Mouse (Mus musculus): ENCODE data around the gene Pi4ka.
A peak's percentile ranks its signal among the peaks of the same experiment; 100 is the strongest.

The Pi4ka gene

DNA sequence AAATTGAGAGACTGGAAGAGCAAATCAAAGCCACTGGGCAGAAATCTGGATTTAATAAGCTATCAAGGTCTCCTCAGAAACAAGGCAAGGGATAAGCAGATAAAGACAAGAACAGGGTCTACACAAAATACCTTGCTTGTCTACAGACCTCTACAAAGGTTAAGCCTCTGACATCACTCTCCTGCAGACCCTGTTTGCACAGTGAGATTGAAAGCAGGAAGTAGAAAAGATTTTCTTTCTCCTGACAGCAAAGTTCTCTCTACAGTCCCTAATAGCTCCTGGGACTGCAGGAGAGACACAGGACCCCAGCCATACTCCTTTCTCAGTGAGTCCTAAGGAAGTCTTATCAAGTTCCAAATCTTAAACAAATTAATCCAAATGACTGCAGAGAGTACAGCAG, 71.5 kb downstream of the Pi4ka start:
- no peak for DNase-seq (ENCODE audit: low spot score)

DNA sequence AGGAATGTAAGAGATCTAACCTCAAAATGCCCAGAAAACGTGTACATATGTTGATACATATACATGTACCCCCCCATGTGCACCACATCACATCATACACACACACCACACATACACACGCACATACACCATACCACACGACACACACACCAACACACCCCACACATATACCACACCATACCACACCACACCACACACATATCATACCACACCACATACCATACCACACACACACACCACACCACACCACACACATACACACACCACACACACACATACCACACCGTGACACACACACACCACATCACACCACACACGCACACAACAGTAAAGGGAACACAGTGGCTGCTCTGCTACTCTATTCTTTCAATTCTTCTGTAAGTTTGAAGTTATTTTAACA, 74.3 kb downstream of the Pi4ka start:
- DNase-seq (ENCODE audit: low spot score): no peak

- DNase-seq (ENCODE audit: low spot score): no peak
Measured at GRCm38 (mm10) chr16:17331116-17331515, 75.0 kb downstream of the Pi4ka start, which contains the start of gene Serpind1. Gene Serpind1, plus strand, starts transcription at chr16:17331371.

DNA sequence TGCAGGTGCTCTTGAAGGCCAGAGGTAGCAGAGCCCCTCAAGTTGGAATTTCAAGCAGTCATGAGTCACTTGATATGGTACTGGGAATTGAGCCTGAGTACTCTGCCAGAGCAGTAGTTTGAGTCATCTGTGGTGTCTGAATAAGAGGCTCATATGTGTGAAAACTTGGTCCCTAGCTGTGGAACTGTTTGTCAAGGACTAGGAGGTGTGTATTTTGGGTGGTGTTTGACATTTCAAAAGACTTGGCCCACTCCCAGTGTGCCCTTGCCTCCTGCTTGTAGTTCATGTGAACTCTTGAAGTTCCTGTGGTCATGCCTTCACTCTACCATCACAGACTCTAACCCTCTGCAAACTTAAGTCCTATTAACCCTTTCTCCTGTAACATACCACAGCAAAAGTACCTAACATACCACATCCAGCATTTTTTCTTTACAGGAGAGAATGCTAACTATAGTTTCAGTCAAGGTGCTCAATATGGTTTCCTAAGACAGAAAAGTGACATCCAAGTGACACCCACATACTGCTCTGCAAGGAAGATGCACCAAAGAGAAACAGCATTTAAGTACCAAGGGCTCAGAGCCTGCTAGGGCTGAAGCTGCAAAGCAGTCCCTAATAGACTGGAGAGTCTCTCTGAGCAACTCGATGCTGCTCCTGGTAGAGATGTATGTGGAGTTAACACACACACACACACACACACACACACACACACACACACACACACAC, 76.1 kb downstream of the Pi4ka start:
- DNase-seq (ENCODE audit: low spot score): no peak

- DNase-seq (ENCODE audit: low spot score): no peak
Measured at GRCm38 (mm10) chr16:17326064-17326463, 80.0 kb downstream of the Pi4ka start.

GRCm38 (mm10) chr16:17324745-17325144, 81.4 kb downstream of the Pi4ka start:
- DNase-seq (ENCODE audit: low spot score): no peak

GRCm38 (mm10) chr16:17321481-17321880, 84.6 kb downstream of the Pi4ka start:
- no peak for DNase-seq (ENCODE audit: low spot score)

DNA sequence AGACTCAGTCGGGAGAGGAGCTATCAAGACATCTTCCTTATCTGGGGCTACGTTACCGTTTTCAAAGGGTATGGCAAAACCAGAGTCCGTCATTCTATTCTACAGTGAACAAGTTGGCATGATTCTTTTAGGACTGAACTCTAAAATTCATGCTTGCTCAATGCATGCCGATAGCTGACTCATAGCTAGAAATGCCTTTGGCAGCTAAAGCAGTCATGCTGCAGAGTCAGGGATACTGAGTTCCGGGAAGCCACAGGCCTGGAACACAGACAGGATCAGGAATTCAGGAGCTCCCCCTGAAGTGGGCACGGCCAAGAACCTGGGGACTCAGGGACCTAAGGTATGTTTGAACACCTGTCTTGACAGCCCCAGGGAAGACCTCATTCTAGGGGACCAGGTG, 89.6 kb downstream of the Pi4ka start:
- no peak for DNase-seq (ENCODE audit: low spot score)

DNA sequence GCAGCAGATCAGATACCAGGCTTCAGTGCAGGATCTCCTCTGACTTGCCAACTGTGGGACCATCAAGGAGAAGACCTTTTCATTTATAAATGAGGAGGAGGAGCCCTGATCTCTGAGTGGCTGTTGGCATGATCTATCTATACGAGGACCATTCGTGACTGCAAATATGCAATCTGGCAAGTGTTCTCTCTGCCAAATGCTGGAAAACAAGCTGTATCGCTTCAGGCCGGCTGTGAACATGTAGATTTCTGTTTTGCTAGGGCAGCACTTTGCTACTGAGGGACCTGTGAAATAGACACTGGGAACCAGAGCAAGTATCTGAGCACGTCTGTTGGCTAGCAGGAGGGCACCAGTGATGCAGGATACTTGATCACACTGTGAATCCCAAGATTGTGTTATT, 93.6 kb downstream of the Pi4ka start:
- DNase-seq (ENCODE audit: low spot score): no peak

GRCm38 (mm10) chr16:17309036-17309435, 97.1 kb downstream of the Pi4ka start:
- DNase-seq (ENCODE audit: low spot score): no peak

DNA sequence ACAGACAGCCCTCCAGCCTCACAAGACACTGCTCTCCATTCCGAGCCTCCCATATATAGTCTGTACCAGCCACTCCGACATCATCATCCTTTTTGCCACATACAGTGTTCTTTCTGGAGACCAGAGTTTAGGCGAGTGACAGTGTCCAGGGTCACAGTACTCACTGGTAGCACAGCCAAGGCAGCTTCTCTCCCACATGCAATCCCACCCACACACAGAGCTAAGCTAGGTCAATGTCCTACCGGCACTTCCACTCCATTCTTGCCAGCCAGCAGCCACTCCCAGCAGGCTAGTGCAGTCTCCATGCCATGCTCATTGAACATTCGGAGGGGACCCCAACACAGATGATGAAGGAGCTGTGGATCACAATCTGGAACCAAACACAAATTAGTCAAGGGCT, 98.7 kb downstream of the Pi4ka start:
- no peak for DNase-seq (ENCODE audit: low spot score)

- DNase-seq (ENCODE audit: low spot score): no peak
Measured at GRCm38 (mm10) chr16:17303521-17304245, 102.4 kb downstream of the Pi4ka start.

DNA sequence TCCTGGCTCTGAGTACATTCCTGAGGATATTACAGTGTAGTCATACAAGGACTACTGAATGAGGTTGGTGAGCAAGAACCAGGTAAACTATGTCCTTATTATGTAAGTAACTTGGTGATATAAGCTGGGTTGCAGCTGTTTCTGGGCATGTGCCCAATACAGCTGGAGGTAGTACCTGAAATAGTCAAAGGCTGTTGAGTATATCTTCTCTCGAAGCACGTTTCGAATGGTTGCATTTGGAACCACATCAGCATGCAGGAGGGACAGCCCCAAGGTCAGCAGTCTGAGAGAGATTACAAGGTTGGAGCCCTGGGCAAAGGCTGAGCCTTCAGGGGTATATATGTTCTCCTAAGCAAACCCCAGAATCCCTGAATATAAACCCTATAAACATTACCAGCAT, 105.3 kb downstream of the Pi4ka start:
- no peak for DNase-seq (ENCODE audit: low spot score)

GRCm38 (mm10) chr16:17292751-17293150, 113.4 kb downstream of the Pi4ka start:
- peak; percentile 65 for DNase-seq (ENCODE audit: low spot score)

DNA sequence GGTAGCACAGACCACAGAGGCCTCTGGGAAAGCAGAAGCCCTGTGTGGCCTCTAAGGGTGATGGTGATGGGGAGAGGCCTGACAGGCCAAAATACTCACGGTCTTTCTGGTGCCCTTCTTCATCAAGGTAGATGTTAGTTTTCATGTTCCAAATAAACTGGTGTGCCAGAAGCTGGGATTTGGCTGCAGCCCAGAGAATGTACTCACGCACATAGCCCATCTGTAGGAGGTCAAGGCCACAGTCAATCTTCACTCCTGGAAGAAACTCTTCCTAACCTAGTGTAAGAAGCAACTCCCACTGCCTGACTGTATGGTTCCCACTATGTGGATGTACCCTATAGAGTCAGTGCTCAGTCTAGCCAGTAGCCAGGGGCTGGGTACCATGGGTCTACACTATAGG, 115.1 kb downstream of the Pi4ka start:
- DNase-seq (ENCODE audit: low spot score): no peak

DNA sequence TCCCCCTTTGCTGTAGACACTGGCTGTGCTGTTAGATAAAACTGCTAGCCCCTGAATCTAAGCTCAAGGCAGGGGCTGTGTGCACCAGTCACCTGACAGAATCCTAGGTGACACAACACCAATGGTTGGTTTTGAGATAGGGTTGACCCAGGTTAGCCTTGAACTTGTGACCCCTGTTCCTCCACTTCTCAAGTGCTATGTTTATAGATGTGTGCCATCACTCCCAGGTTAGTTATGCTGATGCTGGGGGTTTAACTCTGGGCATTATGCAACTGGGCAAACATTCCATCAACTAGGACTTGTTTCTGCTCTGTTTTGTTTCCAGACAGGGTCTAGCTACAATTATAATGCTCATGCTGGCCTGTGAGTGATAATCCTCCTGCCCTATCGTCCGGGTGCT, 119.0 kb downstream of the Pi4ka start:
- DNase-seq (ENCODE audit: low spot score): no peak

DNA sequence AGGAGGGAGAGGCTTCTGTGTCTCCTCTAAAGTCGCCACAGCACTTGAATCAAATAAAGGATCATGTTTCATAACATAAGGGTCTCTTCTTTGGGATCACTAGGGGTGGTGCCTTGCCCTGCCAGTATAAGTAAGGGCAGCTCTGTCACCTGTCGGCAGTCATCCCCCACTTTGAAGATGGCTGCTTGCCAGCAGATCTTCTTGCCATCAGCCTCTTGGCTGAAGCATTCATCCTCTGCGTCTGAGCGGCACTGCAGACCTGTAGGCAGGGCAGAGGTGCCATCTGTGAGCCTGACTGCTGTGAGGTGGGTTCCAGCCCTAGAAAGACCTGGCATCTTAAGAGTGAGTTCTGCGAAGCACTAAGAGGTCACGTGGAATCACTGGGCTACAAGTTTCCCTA, 123.0 kb downstream of the Pi4ka start:
- DNase-seq (ENCODE audit: low spot score): no peak

GRCm38 (mm10) chr16:17280471-17280870, 125.6 kb downstream of the Pi4ka start:
- no peak for DNase-seq (ENCODE audit: low spot score)

DNA sequence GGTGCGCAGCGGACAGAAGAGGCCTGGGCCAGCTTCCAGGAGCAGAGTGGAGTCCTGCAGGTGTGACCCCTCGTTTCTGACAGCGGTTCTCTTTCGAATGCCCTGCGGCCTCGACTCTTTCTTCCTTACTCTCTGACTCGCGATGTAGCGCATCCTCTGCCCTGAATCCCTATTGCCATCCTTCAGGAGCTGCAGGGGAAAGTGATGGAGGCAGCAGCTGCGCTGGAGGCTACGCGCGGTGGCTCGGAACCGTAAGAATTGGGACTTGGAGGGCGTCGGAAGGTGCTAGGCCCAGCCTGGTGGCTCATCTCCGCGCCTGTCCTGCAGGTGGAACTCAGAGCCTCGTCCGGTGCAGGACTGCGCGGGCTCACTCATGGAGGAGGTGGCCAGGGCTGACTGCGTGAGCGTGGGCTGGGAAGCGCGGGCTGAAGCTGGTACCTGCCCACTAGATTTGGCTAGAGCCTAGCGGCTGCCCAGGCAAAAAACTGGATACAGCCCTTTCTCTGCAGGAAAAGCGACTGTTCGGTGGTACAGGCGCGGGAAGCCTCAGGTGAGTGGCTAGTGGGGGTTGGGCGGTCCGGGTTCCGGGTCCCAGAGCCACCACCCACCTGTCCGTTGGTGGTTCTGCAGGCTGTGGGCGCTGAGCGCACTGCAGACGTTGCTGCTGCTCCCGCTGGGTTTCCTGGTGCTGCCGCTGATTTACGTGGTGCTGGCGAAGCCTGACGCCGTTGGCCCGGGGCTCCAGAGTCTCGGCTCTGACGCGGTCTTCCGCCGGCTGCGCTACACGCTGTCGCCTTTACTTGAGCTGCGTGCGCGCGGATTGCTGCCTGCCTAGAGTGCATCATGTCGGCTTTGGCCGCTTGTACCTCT, 128.5 kb downstream of the Pi4ka start:
- no peak for DNase-seq (ENCODE audit: low spot score)

GRCm38 (mm10) chr16:17276164-17277151, 129.7 kb downstream of the Pi4ka start:
- DNase-seq (ENCODE audit: low spot score): peak; percentile 79

DNA sequence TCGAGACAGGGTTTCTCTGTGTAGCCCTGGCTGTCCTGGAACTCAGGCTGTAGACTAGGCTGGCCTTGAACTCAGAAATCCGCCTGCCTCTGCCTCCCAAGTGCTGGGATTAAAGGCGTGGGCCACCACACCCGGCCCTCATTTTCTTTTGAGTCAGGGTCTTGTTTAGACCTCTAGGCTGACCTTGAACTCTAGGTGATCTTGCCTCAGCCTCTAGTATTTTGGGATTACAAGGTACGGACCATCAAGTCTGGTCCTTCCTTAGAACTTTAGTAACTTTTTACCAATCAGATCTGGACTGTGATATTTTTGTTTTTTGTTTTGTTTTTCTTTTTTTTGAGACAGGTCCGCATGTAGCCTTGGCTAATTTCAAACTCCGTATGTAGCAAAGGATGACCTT, 130.4 kb downstream of the Pi4ka start, which contains the start of gene Tmem191c:
Gene Tmem191c (plus strand): TSS at position 357 of the 400 bp plus-strand sequence.
- DNase-seq (ENCODE audit: low spot score): no peak
